Mouse (Mus musculus) CH12.LX (cell line): ENCODE results near the gene Opn1sw. TPM values are rescaled to one million over a fixed set of nuclear protein-coding genes. Genes with fewer than 3 reads are reported as not detected.
A peak's percentile ranks its signal among the peaks of the same experiment; 100 is the strongest.

Source experiments
- DNase-seq: peaks from one replicate; pipeline ENCODE4 v3.0.0-alpha.2; 2013; ENCODE audit errors: extremely low read depth
- H3K27ac ChIP-seq: 2 replicates; pipeline ENCODE4 v1.5.1; 2012; ENCODE audit warnings: low read depth, mild to moderate bottlenecking, control low read depth, moderate library complexity; ENCODE audit not compliant: insufficient read depth
- H3K27me3 ChIP-seq: replicated peaks from 2 replicates; pipeline ENCODE3; 2012; ENCODE audit warnings: inconsistent platforms
- H3K36me3 ChIP-seq, 2 experiments: replicated peaks in 1 of 2; 2 replicates each; pipeline versions ENCODE3 to v1.6.1; 2012; ENCODE audit warnings: inconsistent platforms in 1 of 2, low read length in 1 of 2, mild to moderate bottlenecking in 1 of 2, mixed read lengths in 1 of 2, moderate library complexity in 1 of 2; ENCODE audit not compliant: control insufficient read depth in 1 of 2, insufficient read depth in 1 of 2
- H3K4me1 ChIP-seq, 2 experiments: 2 replicates each; pipeline ENCODE4 v1.6.1; 2012; ENCODE audit warnings: inconsistent platforms in 1 of 2, moderate library complexity in 1 of 2; ENCODE audit not compliant: insufficient read depth in 2 of 2, control insufficient read depth in 1 of 2
- H3K4me2 ChIP-seq: 2 replicates; pipeline ENCODE4 v1.6.1; 2012; ENCODE audit warnings: low read depth, mild to moderate bottlenecking, control low read depth; ENCODE audit not compliant: poor library complexity, insufficient read depth, severe bottlenecking
- H3K4me3 ChIP-seq, 3 experiments: fragments of 150-350 bp in 1 of 3; sonication (generic) in 1 of 3; replicated peaks in 1 of 3; 2 replicates each; pipeline versions ENCODE3 to v1.5.1; 2011 to 2012; ENCODE audit warnings: low read depth in 2 of 3, low read length in 2 of 3, mild to moderate bottlenecking in 2 of 3, moderate library complexity in 2 of 3, control low read depth in 1 of 3, improper control_type of control experiment in 1 of 3, inconsistent platforms in 1 of 3, mixed read lengths in 1 of 3; ENCODE audit not compliant: poor library complexity in 1 of 3
- H3K79me2 ChIP-seq: replicated peaks from 2 replicates; pipeline ENCODE4 v1.6.1; 2012; ENCODE audit warnings: mild to moderate bottlenecking, moderate library complexity; ENCODE audit not compliant: control insufficient read depth, poor library complexity, insufficient read depth, severe bottlenecking; ENCODE audit errors: extremely low read depth
- H3K9ac ChIP-seq: 2 replicates; pipeline ENCODE4 v1.6.1; 2012; ENCODE audit warnings: low read depth, mild to moderate bottlenecking, control low read depth, moderate library complexity; ENCODE audit not compliant: insufficient read depth
- H3K9me3 ChIP-seq: replicated peaks from 2 replicates; pipeline ENCODE3; 2012; ENCODE audit warnings: low read length, inconsistent platforms, mixed read lengths
- CHD1 ChIP-seq: IDR thresholded peaks from 2 replicates; pipeline ENCODE4 v1.6.1; 2012; ENCODE audit warnings: low read depth, low read length, improper control_type of control experiment, inconsistent platforms
- CHD2 ChIP-seq: IDR thresholded peaks from 2 replicates; pipeline ENCODE4 v1.6.1; 2011; ENCODE audit warnings: low read length, improper control_type of control experiment
- E2F4 ChIP-seq: IDR thresholded peaks from 2 replicates; pipeline ENCODE4 v1.6.1; 2011; ENCODE audit warnings: low read depth, low read length, improper control_type of control experiment; ENCODE audit not compliant: insufficient replicate concordance
- ELF1 ChIP-seq: IDR thresholded peaks from 2 replicates; pipeline ENCODE4 v1.6.1; 2014; ENCODE audit warnings: low read depth, mild to moderate bottlenecking, inconsistent platforms, low read length, improper control_type of control experiment
- ETS1 ChIP-seq: conservative IDR thresholded peaks from 2 replicates; pipeline ENCODE4 v1.6.1; 2012; ENCODE audit warnings: low read depth, mild to moderate bottlenecking, inconsistent platforms, low read length, improper control_type of control experiment, moderate library complexity
- GABPA ChIP-seq: IDR thresholded peaks from 2 replicates; pipeline ENCODE4 v1.6.1; 2012; ENCODE audit warnings: low read depth, low read length, improper control_type of control experiment, inconsistent platforms; ENCODE audit not compliant: insufficient replicate concordance
- HCFC1 ChIP-seq: IDR thresholded peaks from 2 replicates; pipeline ENCODE4 v1.6.1; 2012; ENCODE audit warnings: low read depth, mild to moderate bottlenecking, inconsistent platforms, low read length, improper control_type of control experiment
- IRF4 ChIP-seq: IDR thresholded peaks from 2 replicates; pipeline ENCODE4 v1.6.1; 2014; ENCODE audit warnings: low read depth, mild to moderate bottlenecking, inconsistent platforms, low read length, improper control_type of control experiment
- JUN ChIP-seq: IDR thresholded peaks from 2 replicates; pipeline ENCODE4 v1.6.1; 2011; ENCODE audit warnings: low read depth, mild to moderate bottlenecking, low read length, improper control_type of control experiment, moderate library complexity; ENCODE audit not compliant: insufficient read depth
- JUND ChIP-seq: conservative IDR thresholded peaks from 2 replicates; pipeline ENCODE4 v1.6.1; 2011; ENCODE audit warnings: low read depth, low read length, improper control_type of control experiment
- MAFK ChIP-seq: IDR thresholded peaks from 2 replicates; pipeline ENCODE4 v1.6.1; 2011; ENCODE audit warnings: low read length, improper control_type of control experiment; ENCODE audit not compliant: insufficient replicate concordance
- MAZ ChIP-seq: IDR thresholded peaks from 2 replicates; pipeline ENCODE4 v1.6.1; 2012; ENCODE audit warnings: low read depth, mild to moderate bottlenecking, inconsistent platforms, low read length, improper control_type of control experiment, moderate library complexity
- MEF2A ChIP-seq: IDR thresholded peaks from 2 replicates; pipeline ENCODE4 v1.6.1; 2014; ENCODE audit warnings: low read depth, mild to moderate bottlenecking, inconsistent platforms, low read length, improper control_type of control experiment, borderline replicate concordance
- MXI1 ChIP-seq: IDR thresholded peaks from 2 replicates; pipeline ENCODE4 v1.6.1; 2011; ENCODE audit warnings: mild to moderate bottlenecking, low read depth, low read length, improper control_type of control experiment
- MYC ChIP-seq: IDR thresholded peaks from 2 replicates; pipeline ENCODE4 v1.6.1; 2011; ENCODE audit warnings: low read depth, mild to moderate bottlenecking, improper control_type of control experiment, low read length
- NELFE ChIP-seq: IDR thresholded peaks from 2 replicates; pipeline ENCODE4 v1.6.1; 2011; ENCODE audit warnings: low read depth, low read length, improper control_type of control experiment
- NRF1 ChIP-seq: IDR thresholded peaks from 2 replicates; pipeline ENCODE4 v1.6.1; 2014; ENCODE audit warnings: low read depth, mild to moderate bottlenecking, inconsistent platforms, low read length, improper control_type of control experiment, moderate library complexity
- PAX5 ChIP-seq: IDR thresholded peaks from 2 replicates; pipeline ENCODE4 v1.6.1; 2012; ENCODE audit warnings: low read length, inconsistent platforms, mixed read lengths
- POLR2A ChIP-seq: IDR thresholded peaks from 2 replicates; pipeline ENCODE4 v1.6.1; 2011; ENCODE audit warnings: low read depth, mild to moderate bottlenecking, improper control_type of control experiment, low read length
- POLR2AphosphoS2 ChIP-seq: IDR thresholded peaks from 2 replicates; pipeline ENCODE4 v1.6.1; 2011; ENCODE audit warnings: low read depth, low read length, improper control_type of control experiment
- RAD21 ChIP-seq: IDR thresholded peaks from 2 replicates; pipeline ENCODE4 v1.6.1; 2011; ENCODE audit warnings: low read depth, mild to moderate bottlenecking, low read length, improper control_type of control experiment, moderate library complexity
- SIN3A ChIP-seq: IDR thresholded peaks from 2 replicates; pipeline ENCODE4 v1.6.1; 2012; ENCODE audit warnings: low read length, improper control_type of control experiment, inconsistent platforms
- TBP ChIP-seq: conservative IDR thresholded peaks from 2 replicates; pipeline ENCODE4 v1.6.1; 2011; ENCODE audit warnings: low read depth, low read length, improper control_type of control experiment
- TCF12 ChIP-seq: IDR thresholded peaks from 2 replicates; pipeline ENCODE4 v1.6.1; 2014; ENCODE audit warnings: low read depth, mild to moderate bottlenecking, inconsistent platforms, low read length, improper control_type of control experiment
- USF1 ChIP-seq: IDR thresholded peaks from 2 replicates; pipeline ENCODE4 v1.6.1; 2014; ENCODE audit warnings: low read depth, mild to moderate bottlenecking, inconsistent platforms, low read length, improper control_type of control experiment
- USF2 ChIP-seq: conservative IDR thresholded peaks from 2 replicates; pipeline ENCODE4 v1.6.1; 2011; ENCODE audit warnings: low read depth, low read length, improper control_type of control experiment
- ZC3H11A ChIP-seq: IDR thresholded peaks from 2 replicates; pipeline ENCODE4 v1.6.1; 2012; ENCODE audit warnings: low read depth, mild to moderate bottlenecking, inconsistent platforms, low read length, improper control_type of control experiment
- ZKSCAN1 ChIP-seq: IDR thresholded peaks from 2 replicates; pipeline ENCODE4 v1.6.1; 2012; ENCODE audit warnings: low read depth, inconsistent platforms, low read length, improper control_type of control experiment, borderline replicate concordance
- ZMIZ1 ChIP-seq: IDR thresholded peaks from 2 replicates; pipeline ENCODE4 v1.6.1; 2012; ENCODE audit warnings: low read depth, mild to moderate bottlenecking, inconsistent platforms, low read length, improper control_type of control experiment
- ZNF384 ChIP-seq: IDR thresholded peaks from 2 replicates; pipeline ENCODE4 v1.6.1; 2012; ENCODE audit warnings: low read depth, low read length, improper control_type of control experiment, inconsistent platforms
- dilution Hi-C: fragments of 300-500 bp; cut with MboI; formaldehyde crosslinking; loops from 2 replicates; pipeline ENCODE4 v1.14.3; 2020; ENCODE audit warnings: low sequenced_read_pairs; ENCODE audit not compliant: extremely low pct_unique_long_range_greater_than_20kb, extremely low pct_ligation_motif_present
- in situ Hi-C: fragments of 300-500 bp; cut with MboI; formaldehyde crosslinking; loops from 3 replicates; pipeline ENCODE4 v1.14.3; 2019; ENCODE audit warnings: low sequenced_read_pairs, low pct_ligation_motif_present, low pct_unique_long_range_greater_than_20kb, mixed read lengths
- polyA plus RNA-seq: library from polyadenylated mRNA; unstranded; fragments of >175 nt; gene quantifications from 2 replicates; pipeline ENCODE4 v1.2.1, GENCODE M21; 2012; ENCODE audit warnings: low read depth; ENCODE audit not compliant: insufficient read length
- total RNA-seq, 2 experiments: library from RNA; depleted of rRNA; stranded (reverse); fragments of 300-350 nt in 1 of 2; fragments of >200 nt in 1 of 2; gene quantifications; 2 replicates each; pipeline ENCODE4 v1.2.3; 2012 to 2014

The Opn1sw gene
- total and polyA plus RNA-seq, 3 experiments, result not detected

GRCm38 (mm10) chr6:29348371-29348724, 39.9 kb downstream of the Opn1sw start:
- TF ChIP-seq CHD1 (no peak), IRF4 (no peak), POLR2AphosphoS2 (no peak), MYC (no peak), USF1 (no peak), E2F4 (no peak), HCFC1 (no peak), NRF1 (no peak), TCF12 (no peak), ZC3H11A (no peak), GABPA (no peak), MAFK (no peak), USF2 (no peak), ZKSCAN1 (no peak), POLR2A (no peak), ETS1 (no peak), ZMIZ1 (no peak), RAD21 (no peak)
- in situ Hi-C loops, result no loop called here
- Histone ChIP-seq H3K9me3 (no peaks in the 10 kb centered on the region), H3K36me3 (peaks cover 0 to 3% of the 10 kb centered on the region in 2 experiments), H3K79me2 (peaks cover 47% of the 10 kb centered on the region), H3K4me2 (peak overlapping the region; percentile 68), H3K9ac (peak overlapping the region; percentile 86), H3K27me3 (peaks cover 16% of the 10 kb centered on the region), H3K4me3 (peak overlapping the region; percentile 78 to 100 (median 95)), H3K27ac (no peak overlapping the region), H3K4me1 (peaks cover 2 to 19% of the 10 kb centered on the region in 2 experiments; a peak in 2 of 4 replicates)
- dilution Hi-C loops, result no loop called here
- DNase-seq, result no peak

DNA sequence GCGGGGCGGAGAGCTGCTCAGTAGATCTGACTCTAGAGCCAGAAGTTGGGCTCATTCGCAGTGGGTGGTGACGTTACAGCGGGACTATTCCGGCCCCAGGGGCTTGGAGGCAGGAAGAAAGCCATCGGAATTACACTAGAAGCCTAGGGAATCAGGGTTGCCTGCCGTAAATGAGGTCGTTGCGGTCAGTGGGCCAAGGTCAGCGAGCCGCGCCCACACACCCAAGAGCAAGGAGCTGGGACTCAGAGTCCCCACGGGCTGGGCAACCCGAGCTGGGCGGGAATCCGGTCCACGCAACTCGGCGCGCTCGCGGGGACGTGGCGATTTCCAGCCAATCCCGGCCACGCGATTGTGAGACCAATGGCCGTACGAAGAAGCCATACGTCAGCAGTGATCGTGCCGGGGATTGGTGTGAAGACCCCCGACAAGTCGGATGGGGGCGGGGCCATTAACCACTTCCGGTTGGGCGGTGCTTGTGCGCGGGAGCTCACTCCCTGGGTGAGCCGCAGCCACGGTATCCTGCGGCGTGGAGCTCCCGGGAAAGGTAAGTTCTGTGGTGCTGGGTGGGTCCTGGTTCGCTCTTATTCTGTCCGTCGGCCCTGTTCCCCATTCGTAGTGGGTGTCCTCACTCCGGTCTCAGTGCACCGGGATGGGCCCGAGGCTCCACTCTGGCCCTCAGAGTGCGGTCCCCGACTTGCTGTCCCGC, 40.5 kb downstream of the Opn1sw start, which contains the start of gene Calu:
Calu (plus strand) TSS at position 405 of the 706 bp plus-strand sequence.
- H3K9ac ChIP-seq, result peak within 1 kb of the TSS; percentile 86
- in situ Hi-C loops (no loop called here), dilution Hi-C loops (no loop called here)
- peaks cover 22% of the 10 kb centered on the region for H3K27me3 ChIP-seq
- peaks cover 0 to 3% of the 10 kb centered on the region in 2 experiments for H3K36me3 ChIP-seq
- H3K9me3 ChIP-seq, result no peaks in the 10 kb centered on the region
- peaks cover 42% of the 10 kb centered on the region for H3K79me2 ChIP-seq
- peaks cover 2 to 19% of the 10 kb centered on the region in 2 experiments; a peak in 2 of 4 replicates for H3K4me1 ChIP-seq
- no peak within 1 kb of the TSS for H3K27ac ChIP-seq
- DNase-seq, result peak; percentile 98
- peak within 1 kb of the TSS; percentile 97 for H3K4me2 ChIP-seq
- peak within 1 kb of the TSS; percentile 78 to 100 (median 95) for H3K4me3 ChIP-seq
- TF ChIP-seq ZNF384, result no peak
- TF ChIP-seq CHD2, result peak; percentile 64
- no peak for TF ChIP-seq MYC
- TF ChIP-seq NELFE, result peak; percentile 95
- no peak for TF ChIP-seq JUND
- peak; percentile 93 for TF ChIP-seq ZMIZ1
- peak; percentile 60; the same call in 1 of the 2 replicates for TF ChIP-seq SIN3A
- TF ChIP-seq ELF1, result peak; percentile 82
- peak; percentile 63 for TF ChIP-seq NRF1
- no peak for TF ChIP-seq RAD21
- no peak for TF ChIP-seq PAX5
- peak; percentile 86; the same call in 1 of the 2 replicates for TF ChIP-seq POLR2AphosphoS2
- TF ChIP-seq TBP, result peak; percentile 48; the same call in 1 of the 2 replicates
- 0 out of 2 replicates have a peak, but pooled peaks have one; percentile 16 for TF ChIP-seq MAZ
- TF ChIP-seq MXI1, result peak; percentile 64
- TF ChIP-seq JUN, result no peak
- peak; percentile 87 for TF ChIP-seq TCF12
- no peak; the same call in 1 of the 2 replicates for TF ChIP-seq MEF2A
- peak; percentile 77 for TF ChIP-seq HCFC1
- 0 out of 2 replicates have a peak, but pooled peaks have one; percentile 40 for TF ChIP-seq E2F4
